Mouse (Mus musculus): ENCODE results near the gene Sox12.
"Not testable (repeated sequence)": the region's sequence is repeated elsewhere in the genome, so short reads cannot be mapped to it uniquely, and the experiment has no call there.

Gene Sox12

DNA sequence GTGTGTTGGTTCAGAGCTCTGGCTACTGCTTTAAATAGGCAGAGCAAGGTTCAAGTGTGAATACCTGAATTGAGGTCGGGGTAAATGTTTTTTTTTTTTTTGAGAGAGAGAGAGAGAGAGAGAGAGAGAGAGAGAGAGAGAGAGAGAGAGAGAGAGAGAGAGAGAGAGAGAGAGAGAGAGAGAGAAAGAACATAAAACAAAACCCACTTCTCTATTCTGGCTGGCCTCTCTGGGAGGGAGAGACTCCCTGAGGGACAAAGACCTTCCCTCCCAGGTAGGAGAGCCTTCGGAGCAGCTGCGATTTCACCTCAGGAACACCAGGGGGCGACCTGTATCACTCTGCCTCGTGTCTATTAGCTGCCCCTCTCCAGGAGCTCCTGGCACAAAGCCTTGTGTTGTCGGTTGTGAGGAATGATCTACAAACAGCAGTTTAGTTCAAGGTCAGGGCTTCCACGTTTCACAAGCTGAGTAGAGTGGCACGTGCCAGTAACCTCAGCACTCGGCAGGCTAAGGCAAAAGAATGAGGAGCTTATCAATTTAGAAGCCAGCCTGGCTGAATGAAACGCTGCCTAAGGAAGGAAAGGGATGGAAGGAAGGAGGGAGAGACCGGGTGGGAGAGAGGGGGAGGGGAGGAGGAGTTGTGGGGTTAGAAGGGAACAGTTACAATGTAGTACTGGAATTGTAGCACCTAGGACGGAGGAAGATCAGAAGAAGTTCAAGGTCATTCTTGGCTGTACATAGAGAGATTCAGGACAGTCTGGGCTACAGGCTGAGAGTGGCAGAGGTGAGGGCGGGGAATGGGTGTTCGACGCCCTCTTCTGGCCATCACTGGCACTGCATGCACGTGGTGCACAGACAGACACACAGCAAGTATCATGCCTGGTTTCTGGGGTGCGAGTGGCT lies 34.4 kb downstream of the Sox12 start:
- in situ Hi-C loops (cut with MboI, MseI), result loop anchor here (10.0 kb wide), 4 partner anchors 249 to 489 kb away; partner anchors contain the start of gene Srxn1 (in 1 of the 2)

DNA sequence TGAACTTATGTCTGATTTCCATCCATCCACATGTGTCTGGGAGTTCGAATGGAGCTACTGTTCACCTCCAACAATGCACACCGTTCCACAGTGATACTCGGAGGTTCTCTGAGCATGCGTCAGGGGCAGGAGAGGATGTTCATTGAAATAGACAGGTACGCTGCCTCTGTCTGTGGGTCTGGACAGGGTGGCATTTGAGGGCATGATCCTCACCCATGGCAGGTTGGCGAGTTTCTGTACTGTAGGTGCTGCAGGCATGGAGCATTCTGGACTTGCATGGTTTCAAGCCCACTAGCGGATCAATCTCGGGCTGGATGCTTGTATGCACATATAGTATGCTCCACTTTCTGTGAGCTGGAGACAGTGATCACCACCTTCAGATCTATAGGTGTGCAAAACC lies 36.7 kb downstream of the Sox12 start:
- in situ Hi-C loops (cut with MboI, MseI), result loop anchor here (10.0 kb wide), 4 partner anchors 246 to 486 kb away; partner anchors contain the start of gene Srxn1 (in 1 of the 2)

DNA sequence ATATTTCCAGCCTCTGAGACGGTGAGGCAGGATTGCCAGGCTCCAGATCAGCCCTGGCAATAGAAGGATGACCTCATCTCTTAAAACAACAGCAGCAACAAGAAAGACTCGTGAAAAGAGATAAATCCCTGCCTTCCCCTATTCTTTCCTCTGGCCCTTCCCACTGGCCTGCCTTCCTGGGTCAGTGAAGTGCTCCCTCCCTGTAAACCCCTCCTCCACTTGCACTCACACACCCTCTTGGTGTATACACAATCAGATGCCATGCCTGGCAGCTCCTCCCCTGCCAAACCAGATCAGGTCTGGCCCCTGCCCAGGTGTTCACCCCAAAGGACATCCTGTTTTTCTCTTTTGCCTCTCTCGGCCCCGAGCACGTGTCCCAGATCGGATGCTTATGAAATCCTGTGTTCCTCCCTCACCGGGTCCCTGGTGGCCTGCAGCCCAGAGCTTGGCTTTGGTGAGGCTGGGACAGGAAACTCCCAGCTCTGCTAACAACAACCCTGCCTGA lies 37.5 kb downstream of the Sox12 start:
- in situ Hi-C loops (cut with MboI, MseI), result loop anchor here (10.0 kb wide), 4 partner anchors 246 to 486 kb away; partner anchors contain the start of gene Srxn1 (in 1 of the 2)

DNA sequence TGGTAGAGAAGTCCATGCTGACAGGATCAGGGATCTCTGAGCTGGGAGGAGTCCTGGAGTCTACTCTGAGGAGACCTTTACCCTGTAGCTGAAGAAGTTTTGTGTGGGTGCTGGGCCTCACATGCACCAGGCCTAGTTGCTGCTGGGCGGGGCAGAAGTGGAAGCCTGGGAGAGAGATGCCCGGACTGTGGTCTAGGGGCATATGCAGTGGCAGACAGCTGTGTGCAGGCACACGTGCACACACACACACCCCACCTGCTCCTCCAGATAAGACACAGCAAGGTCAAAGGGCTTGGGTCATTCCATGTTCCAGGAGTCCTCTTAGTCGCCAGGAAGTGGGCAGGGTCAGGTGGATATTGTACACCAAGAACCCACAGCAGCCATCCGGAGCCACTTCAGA lies 38.2 kb downstream of the Sox12 start:
- in situ Hi-C loops (cut with MboI, MseI), result loop anchor here (10.0 kb wide), 4 partner anchors 245 to 485 kb away; partner anchors contain the start of gene Srxn1 (in 1 of the 2)

DNA sequence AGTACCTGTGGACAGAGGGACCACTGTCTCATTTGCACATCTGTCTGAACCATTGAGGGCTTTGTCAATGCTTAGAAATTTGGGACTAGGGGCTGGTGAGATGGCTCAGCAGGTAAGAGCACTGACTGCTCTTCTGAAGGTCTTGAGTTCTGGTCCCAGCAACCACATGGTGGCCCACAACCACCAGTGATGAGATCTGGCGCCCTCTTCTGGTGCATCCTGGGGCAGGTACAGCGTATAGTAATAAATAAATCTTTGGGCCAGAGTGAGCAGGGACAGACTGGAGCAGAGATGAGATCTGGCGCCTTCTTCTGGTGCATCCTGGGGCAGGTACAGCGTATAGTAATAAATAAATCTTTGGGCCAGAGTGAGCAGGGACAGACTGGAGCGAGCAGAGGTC lies 38.9 kb downstream of the Sox12 start:
- in situ Hi-C loops (cut with MboI, MseI), result not testable (repeated sequence)

DNA sequence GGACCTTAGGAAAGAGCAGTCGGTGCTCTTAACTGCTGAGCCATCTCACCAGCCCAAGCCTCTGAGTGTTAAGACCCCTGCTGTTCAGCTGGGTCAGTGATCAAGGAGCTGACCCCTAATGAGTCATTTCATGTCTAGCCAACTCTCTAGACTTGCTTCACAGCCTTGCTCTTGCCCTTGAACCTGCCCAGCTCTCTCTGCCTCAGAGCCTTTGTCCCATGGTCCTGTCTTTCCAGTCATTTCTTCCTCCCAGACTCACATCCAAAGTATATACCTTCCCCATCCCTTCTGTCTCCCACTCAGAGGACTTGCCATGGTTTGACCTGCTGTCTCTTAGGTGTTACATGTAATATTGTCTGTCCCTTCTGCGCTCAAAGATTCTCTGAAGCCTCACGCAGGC lies 40.6 kb downstream of the Sox12 start:
- in situ Hi-C loops (cut with MboI, MseI), result no loop called here

DNA sequence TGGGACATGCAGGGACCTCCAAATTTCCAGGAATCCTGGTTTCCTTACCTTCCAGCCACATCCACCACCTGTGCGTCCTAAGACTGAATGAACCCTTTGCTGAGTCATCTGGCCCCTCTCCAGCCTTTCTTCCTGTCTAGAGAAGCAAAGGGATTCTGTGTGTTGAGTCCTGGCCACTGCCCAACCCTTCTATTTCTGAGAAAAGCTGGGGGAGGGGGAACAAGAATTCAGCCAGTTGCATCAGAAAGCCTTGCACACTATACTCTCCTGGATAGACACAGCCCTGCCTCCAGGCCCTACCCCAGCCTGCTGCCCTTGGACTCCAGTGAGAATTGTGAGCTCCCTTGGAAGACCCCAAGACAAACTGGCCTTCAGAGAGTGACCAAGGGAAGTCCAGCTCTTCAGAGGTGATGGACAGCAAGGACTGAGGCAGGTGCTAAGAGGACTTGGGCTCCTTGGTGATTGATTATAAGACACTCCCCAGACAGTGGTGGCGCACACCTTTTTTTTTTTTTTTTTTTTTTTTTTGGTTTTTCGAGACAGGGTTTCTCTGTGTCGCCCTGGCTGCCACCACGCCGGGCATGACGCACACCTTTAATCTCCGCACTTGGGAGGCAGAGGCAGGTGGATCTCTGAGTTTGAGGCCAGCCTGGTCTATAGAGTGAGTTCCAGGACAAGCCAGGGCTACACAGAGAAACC lies 47.9 kb downstream of the Sox12 start:
- in situ Hi-C loops (cut with MboI, MseI), result no loop called here

DNA sequence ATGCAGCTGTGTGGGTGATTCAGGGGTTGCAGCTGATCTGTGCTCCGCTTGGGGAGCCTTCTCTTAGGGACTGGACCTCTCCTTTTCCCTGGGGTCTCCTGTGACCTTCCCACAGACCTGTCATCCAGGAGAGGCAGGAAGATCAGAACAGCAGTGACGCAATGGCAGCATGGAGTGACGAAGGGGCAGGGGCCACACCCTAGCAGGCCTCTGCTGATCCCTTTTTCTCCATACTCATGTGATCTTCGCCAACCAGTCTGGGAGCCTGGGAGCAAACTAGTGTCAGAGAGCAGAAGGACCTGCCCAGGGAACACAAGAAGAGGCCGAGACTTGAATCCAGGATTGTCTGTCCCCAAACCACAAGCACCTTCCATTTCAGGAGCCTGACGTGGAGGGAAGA lies 48.7 kb downstream of the Sox12 start:
- in situ Hi-C loops (cut with MboI, MseI), result no loop called here

DNA sequence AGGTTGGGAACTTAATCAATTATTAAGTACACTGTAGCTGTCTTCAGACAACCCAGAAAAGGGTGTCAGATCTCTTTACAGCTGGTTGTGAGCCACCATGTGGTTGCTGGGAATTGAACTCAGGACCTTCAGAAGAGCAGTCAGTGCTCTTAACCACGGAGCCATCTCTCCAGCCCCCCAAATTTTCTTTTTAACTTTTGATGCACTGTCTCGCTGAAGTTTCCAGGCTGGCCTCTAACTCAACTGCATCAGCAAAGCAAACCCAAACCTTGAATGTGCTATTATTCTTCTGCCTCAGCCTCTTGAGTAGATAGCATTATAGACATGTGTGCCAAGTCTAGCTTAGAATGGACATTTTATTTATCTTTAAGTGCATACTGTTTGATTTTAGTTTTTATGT lies 50.1 kb downstream of the Sox12 start:
- in situ Hi-C loops (cut with MboI, MseI), result no loop called here

DNA sequence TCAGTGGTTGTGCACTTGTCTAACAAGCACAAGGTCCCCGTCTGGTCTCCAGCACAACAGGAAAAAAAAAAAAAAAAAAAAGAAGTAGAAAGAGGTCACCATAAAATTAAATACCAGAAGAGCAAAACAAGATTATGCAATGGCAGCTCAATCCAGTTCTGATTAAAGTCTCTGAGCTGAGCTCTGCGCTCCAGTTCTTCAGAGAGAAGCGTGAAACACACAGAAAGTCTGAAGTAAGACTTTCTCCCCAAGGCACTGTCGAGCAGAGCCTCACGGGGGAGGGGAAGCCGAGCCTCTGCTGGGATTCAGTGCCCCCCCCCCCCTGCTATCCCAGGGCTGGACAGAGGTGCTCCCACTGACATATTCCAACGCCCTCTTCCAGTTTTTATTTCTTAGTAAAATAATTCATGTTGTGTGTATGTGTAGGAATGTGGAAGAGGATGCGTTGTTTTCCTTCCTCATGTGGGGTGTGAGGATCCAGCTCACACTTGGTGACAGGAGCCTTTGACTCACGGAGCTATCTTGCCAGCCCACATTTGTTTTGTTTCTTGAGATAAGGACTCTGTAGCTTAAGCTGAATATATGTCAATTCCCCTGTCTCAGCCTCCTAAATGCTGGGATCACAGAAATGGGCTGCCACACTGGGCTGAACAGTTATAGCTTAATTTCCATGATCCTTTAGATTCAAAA lies 50.9 kb downstream of the Sox12 start:
- in situ Hi-C loops (cut with MboI, MseI), result no loop called here

DNA sequence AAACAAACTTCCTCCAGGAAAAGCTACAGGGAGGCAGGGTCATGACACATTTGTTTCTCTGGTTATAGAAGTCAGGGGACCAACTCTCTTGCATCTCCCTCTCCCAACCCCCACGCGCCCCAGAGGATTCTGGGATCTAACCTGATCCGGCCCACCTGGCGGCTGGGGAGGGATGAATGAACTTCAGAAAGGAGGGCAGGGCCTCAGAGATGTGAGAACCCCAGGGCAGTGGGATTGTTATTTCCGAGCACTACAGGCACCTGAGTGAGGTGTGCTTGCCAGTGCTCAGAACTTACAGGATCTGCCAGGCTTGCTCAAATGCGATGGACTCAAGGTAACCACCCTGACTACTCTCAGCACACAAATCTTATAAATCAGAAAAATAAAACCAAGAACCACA lies 52.5 kb downstream of the Sox12 start:
- in situ Hi-C loops (cut with MboI, MseI), result no loop called here

DNA sequence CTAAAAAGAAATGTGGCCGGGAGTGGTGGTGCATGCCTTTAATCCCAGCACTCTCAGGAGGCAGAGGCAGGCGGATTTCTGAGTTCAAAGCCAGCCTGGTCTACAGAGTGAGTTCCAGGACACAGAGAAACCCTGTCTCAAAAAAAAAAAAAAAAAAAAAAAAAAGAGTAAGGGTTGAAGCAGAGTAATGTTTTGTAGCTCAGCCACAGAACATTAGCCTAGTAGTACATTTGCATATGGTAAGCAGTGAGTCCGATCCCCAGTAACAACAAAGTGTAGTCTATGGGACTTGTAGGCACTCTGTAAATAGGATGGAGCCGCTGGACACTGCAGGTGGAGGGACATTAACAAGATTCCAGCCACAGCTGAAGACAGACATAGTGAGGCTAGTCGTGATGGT lies 53.0 kb downstream of the Sox12 start:
- in situ Hi-C loops (cut with MboI, MseI), result no loop called here

DNA sequence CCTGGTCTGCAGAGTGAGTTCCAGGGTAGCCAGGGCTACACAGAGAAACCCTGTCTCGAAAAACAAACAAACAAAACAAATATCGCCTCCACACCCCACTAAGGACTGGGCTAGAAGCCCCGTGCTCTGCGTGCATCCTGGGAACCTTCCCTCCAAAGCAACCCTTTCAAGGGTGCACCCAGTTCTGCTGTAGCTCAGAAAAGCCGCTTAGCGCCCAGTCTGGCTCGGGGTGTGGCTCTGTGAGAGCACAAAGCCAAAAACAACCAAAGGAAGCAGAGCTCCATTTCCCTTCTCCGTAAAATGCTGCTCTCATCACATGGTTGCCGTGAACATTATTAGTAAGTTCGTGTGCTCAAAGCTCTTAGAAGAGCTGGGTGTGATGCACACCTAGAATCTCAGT lies 53.5 kb downstream of the Sox12 start:
- in situ Hi-C loops (cut with MboI, MseI), result no loop called here

Data from T-helper 17 cell (primary cell).